Comparison of ENCODE assay signal across 9 mouse cellular contexts in genomic region chr9:116676445-116676844, GRCm38 (mm10).
DNase-seq lines count a peak whose midpoint lies in the region; ATAC-seq lines count a peak whose summit lies in the region.
"Had no signal": no experiment of that assay in that cellular context is flagged by ENCODE, and none has a peak within 500 bp of the region (broad histone marks: within the 10 kb centered on the region; RNA-seq: fewer than 3 reads in every experiment).

No protein-coding gene starts in this region.

- WGBS in kidney, embryonic 14.5 days: 64% methylated on average over 2 of the region's 2 CpGs
- 62% methylated on average over 2 of the region's 2 CpGs for WGBS in embryonic facial prominence, embryonic 15.5 days
- 79% methylated on average over 2 of the region's 2 CpGs for WGBS in midbrain, embryonic 11.5 days

- no peaks in the 10 kb centered on the region for H3K4me1 ChIP-seq in kidney, embryonic 14.5 days (ENCODE audit: control insufficient read depth, insufficient read depth, low read length)
- peaks cover 6% of the 10 kb centered on the region; the same call in 1 of the 2 replicates for H3K4me1 ChIP-seq in embryonic facial prominence, embryonic 15.5 days
- H3K4me1 ChIP-seq in midbrain, embryonic 11.5 days (ENCODE audit: control insufficient read depth, insufficient read depth, low read length): no peaks in the 10 kb centered on the region

- no peaks in the 10 kb centered on the region for H3K36me3 ChIP-seq in kidney, embryonic 14.5 days (ENCODE audit: control insufficient read depth, insufficient read depth, low read length)
- H3K36me3 ChIP-seq in embryonic facial prominence, embryonic 15.5 days: peaks cover 15% of the 10 kb centered on the region
- H3K36me3 ChIP-seq in midbrain, embryonic 11.5 days (ENCODE audit: control insufficient read depth, insufficient read depth, low read length): no peaks in the 10 kb centered on the region
- H3K36me3 ChIP-seq: G1E had no signal

- intact Hi-C loops in heart, postnatal 10 days (cut with DNase I): loop anchor here (10.0 kb wide), 1 partner anchor 252 kb away; no protein-coding TSS in a partner anchor

- H3K4me3 ChIP-seq in kidney, embryonic 14.5 days (ENCODE audit: low read length): no peak overlapping the region
- no peak overlapping the region for H3K4me3 ChIP-seq in embryonic facial prominence, embryonic 15.5 days (replicated peaks)
- no peak overlapping the region for H3K4me3 ChIP-seq in midbrain, embryonic 11.5 days (ENCODE audit: low read depth, low read length)

- DNase-seq in kidney, adult 8-10 months: no peak
- DNase-seq in heart, postnatal 10 days: peak; percentile 63 to 76
- DNase-seq in lung, postnatal 10 days: peak; percentile 70
- DNase-seq in natural killer cell, adult 2 months (ENCODE audit: low spot score in 2 of 2): no peak
- no peak for DNase-seq in thymus, postnatal 0 days (ENCODE audit: low spot score)
- DNase-seq in midbrain, embryonic 11.5 days (ENCODE audit: low spot score, missing footprints): no peak

- H3K9ac ChIP-seq in kidney, embryonic 14.5 days (ENCODE audit: low read depth, low read length): no peak overlapping the region
- H3K9ac ChIP-seq in embryonic facial prominence, embryonic 15.5 days: no peak overlapping the region
- no peak overlapping the region for H3K9ac ChIP-seq in midbrain, embryonic 11.5 days (ENCODE audit: low read length)

- H3K27me3 ChIP-seq in kidney, embryonic 14.5 days (ENCODE audit: control insufficient read depth, insufficient read depth, low read length): no peaks in the 10 kb centered on the region
- H3K27me3 ChIP-seq in embryonic facial prominence, embryonic 15.5 days: no peaks in the 10 kb centered on the region
- no peaks in the 10 kb centered on the region for H3K27me3 ChIP-seq in midbrain, embryonic 11.5 days (ENCODE audit: control insufficient read depth, insufficient read depth, low read length)

- no peak overlapping the region for H3K4me2 ChIP-seq in kidney, embryonic 14.5 days (replicated peaks; ENCODE audit: low read depth, low read length)
- H3K4me2 ChIP-seq in embryonic facial prominence, embryonic 15.5 days (replicated peaks): no peak overlapping the region
- no peak overlapping the region for H3K4me2 ChIP-seq in midbrain, embryonic 11.5 days

- peak overlapping the region; percentile 37; the same call in 1 of the 2 replicates for H3K27ac ChIP-seq in kidney, embryonic 14.5 days (ENCODE audit: low read depth, low read length)
- H3K27ac ChIP-seq in embryonic facial prominence, embryonic 15.5 days (replicated peaks): peak overlapping the region; percentile 45; the same call in 1 of the 2 replicates
- H3K27ac ChIP-seq in midbrain, embryonic 11.5 days (ENCODE audit: low read depth, low read length): no peak overlapping the region

- ATAC-seq in kidney, embryonic 14.5 days (ENCODE audit: low FRiP score, low TSS enrichment): no peak; the same call in 1 of the 2 replicates
- ATAC-seq in embryonic facial prominence, embryonic 15.5 days (ENCODE audit: insufficient number of reproducible peaks, low FRiP score, low TSS enrichment, low read depth): no peak
- ATAC-seq in midbrain, embryonic 11.5 days (ENCODE audit: low FRiP score): no peak

- H3K9me3 ChIP-seq in kidney, embryonic 14.5 days (ENCODE audit: control insufficient read depth, low read length): no peaks in the 10 kb centered on the region
- H3K9me3 ChIP-seq in embryonic facial prominence, embryonic 15.5 days (replicated peaks): no peaks in the 10 kb centered on the region
- H3K9me3 ChIP-seq in midbrain, embryonic 11.5 days (ENCODE audit: control insufficient read depth, low read length): no peaks in the 10 kb centered on the region

Comparison
In these comparisons a context has a peak if more than half of its experiments do, and no peak if none do; other contexts are left out.
1. DNase-seq: peak in heart, postnatal 10 days (2 of 2) and lung, postnatal 10 days (single experiment); none in kidney, adult 8-10 months (0 of 2), natural killer cell, adult 2 months (0 of 2), thymus, postnatal 0 days (single experiment) and midbrain, embryonic 11.5 days (single experiment).